Mouse (Mus musculus): ENCODE measurements around the gene Cdh4. TPM values are rescaled to one million over a fixed set of nuclear protein-coding genes. Genes with fewer than 3 reads are reported as not detected.

Gene Cdh4
- total and polyA plus RNA-seq, 2 experiments from 2014 or later = 0.51 to 2.1 TPM

- Histone ChIP-seq H3K27me3 (ENCODE audit: control insufficient read depth, insufficient read depth, low read length) (no peaks in the 10 kb centered on the region), H3K36me3 (replicated peaks; ENCODE audit: control insufficient read depth, insufficient read depth, low read length) (no peaks in the 10 kb centered on the region), H3K4me3 (ENCODE audit: low read depth, low read length) (no peak overlapping the region), H3K9me3 (replicated peaks; ENCODE audit: control insufficient read depth, low read length) (no peaks in the 10 kb centered on the region), H3K4me1 (ENCODE audit: control insufficient read depth, insufficient read depth) (no peaks in the 10 kb centered on the region), H3K4me2 (ENCODE audit: low read depth, low read length) (no peak overlapping the region), H3K9ac (replicated peaks; ENCODE audit: low read depth, low read length) (no peak overlapping the region), H3K27ac (ENCODE audit: low read depth) (no peak overlapping the region)
- 73% methylated on average over 7 of the region's 7 CpGs for WGBS
- TF ChIP-seq CTCF (IDR thresholded peaks at IDR 0.05; ENCODE audit: low read depth) (no peak), EP300 (IDR thresholded peaks at IDR 0.05; ENCODE audit: low read depth) (no peak)
- DNase-seq (ENCODE audit: low spot score) (no peak), ATAC-seq (ENCODE audit: insufficient read depth, low read depth) (no peak)
These were observed 393.3 kb downstream of the Cdh4 start for GRCm38 (mm10) chr2:179835570-179835969.

DNA sequence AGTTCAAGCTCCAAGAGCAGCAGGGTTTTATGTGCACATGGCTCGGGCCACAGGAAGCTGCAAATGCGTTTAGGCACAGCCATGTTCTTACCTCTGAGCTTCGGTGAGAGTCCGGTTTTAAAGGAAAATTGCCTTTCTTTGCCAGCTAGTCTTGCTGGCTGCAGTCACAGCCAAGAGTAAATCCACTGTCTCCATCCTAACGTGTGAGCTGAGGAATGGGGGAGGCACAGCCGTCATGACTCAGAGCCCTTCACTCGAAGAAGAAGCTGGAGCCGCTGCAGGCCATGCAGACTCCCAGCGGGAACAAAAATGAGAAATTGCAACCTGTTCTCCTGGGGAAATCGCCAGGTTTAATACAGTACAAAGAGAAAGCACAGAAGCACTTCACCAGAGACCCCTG, 395.0 kb downstream of the Cdh4 start:
- Histone ChIP-seq H3K9ac (replicated peaks; ENCODE audit: low read depth, low read length) (no peak overlapping the region), H3K4me2 (ENCODE audit: low read depth, low read length) (no peak overlapping the region), H3K36me3 (replicated peaks; ENCODE audit: control insufficient read depth, insufficient read depth, low read length) (no peaks in the 10 kb centered on the region), H3K27me3 (ENCODE audit: control insufficient read depth, insufficient read depth, low read length) (no peaks in the 10 kb centered on the region), H3K9me3 (replicated peaks; ENCODE audit: control insufficient read depth, low read length) (no peaks in the 10 kb centered on the region), H3K4me3 (ENCODE audit: low read depth, low read length) (no peak overlapping the region), H3K27ac (ENCODE audit: low read depth) (no peak overlapping the region), H3K4me1 (ENCODE audit: control insufficient read depth, insufficient read depth) (no peaks in the 10 kb centered on the region)
- 61% methylated on average over 10 of the region's 10 CpGs for WGBS
- DNase-seq (ENCODE audit: low spot score) = no peak
- TF ChIP-seq CTCF (IDR thresholded peaks at IDR 0.05; ENCODE audit: low read depth) (no peak), EP300 (IDR thresholded peaks at IDR 0.05; ENCODE audit: low read depth) (no peak)
- no peak for ATAC-seq (ENCODE audit: insufficient read depth, low read depth)

GRCm38 (mm10) chr2:179838036-179838435, 395.8 kb downstream of the Cdh4 start:
- H3K4me2 ChIP-seq (ENCODE audit: low read depth, low read length) = no peak overlapping the region

GRCm38 (mm10) chr2:179842610-179843389, 400.6 kb downstream of the Cdh4 start:
- ATAC-seq (ENCODE audit: insufficient read depth, low read depth) (peak; percentile 89), DNase-seq (ENCODE audit: low spot score) (peak; percentile 80)
- H3K9me3 ChIP-seq (replicated peaks; ENCODE audit: control insufficient read depth, low read length) = no peaks in the 10 kb centered on the region
- TF ChIP-seq EP300 (IDR thresholded peaks at IDR 0.05; ENCODE audit: low read depth) (no peak), CTCF (IDR thresholded peaks at IDR 0.05; ENCODE audit: low read depth) (no peak)
- H3K27ac ChIP-seq (ENCODE audit: low read depth) = no peak overlapping the region
- H3K4me3 ChIP-seq (ENCODE audit: low read depth, low read length) = no peak overlapping the region
- no peak overlapping the region for H3K9ac ChIP-seq (replicated peaks; ENCODE audit: low read depth, low read length)
- H3K36me3 ChIP-seq (replicated peaks; ENCODE audit: control insufficient read depth, insufficient read depth, low read length) = no peaks in the 10 kb centered on the region
- WGBS = 46% methylated on average over 12 of the region's 12 CpGs
- peaks cover 4% of the 10 kb centered on the region; the same call in 1 of the 2 replicates for H3K4me1 ChIP-seq (ENCODE audit: control insufficient read depth, insufficient read depth)
- 0 out of 2 replicates have a peak overlapping the region, but pooled peaks have one; percentile 15 for H3K4me2 ChIP-seq (ENCODE audit: low read depth, low read length)
- no peaks in the 10 kb centered on the region for H3K27me3 ChIP-seq (ENCODE audit: control insufficient read depth, insufficient read depth, low read length)

More at GRCm38 (mm10) chr2:179838036-179838435, 395.8 kb downstream of the Cdh4 start:
- H3K36me3 ChIP-seq (replicated peaks; ENCODE audit: control insufficient read depth, insufficient read depth, low read length) = no peaks in the 10 kb centered on the region
- H3K27me3 ChIP-seq (ENCODE audit: control insufficient read depth, insufficient read depth, low read length) = no peaks in the 10 kb centered on the region
- no peak overlapping the region for H3K4me3 ChIP-seq (ENCODE audit: low read depth, low read length)
- H3K9me3 ChIP-seq (replicated peaks; ENCODE audit: control insufficient read depth, low read length) = no peaks in the 10 kb centered on the region
- no peak overlapping the region for H3K9ac ChIP-seq (replicated peaks; ENCODE audit: low read depth, low read length)
- H3K4me1 ChIP-seq (ENCODE audit: control insufficient read depth, insufficient read depth) = no peaks in the 10 kb centered on the region
- no peak overlapping the region for H3K27ac ChIP-seq (ENCODE audit: low read depth)
- TF ChIP-seq CTCF (IDR thresholded peaks at IDR 0.05; ENCODE audit: low read depth) (no peak), EP300 (IDR thresholded peaks at IDR 0.05; ENCODE audit: low read depth) (no peak)
- no peak for ATAC-seq (ENCODE audit: insufficient read depth, low read depth)
- DNase-seq (ENCODE audit: low spot score) = no peak
- WGBS = 88% methylated on average over 7 of the region's 7 CpGs

DNA sequence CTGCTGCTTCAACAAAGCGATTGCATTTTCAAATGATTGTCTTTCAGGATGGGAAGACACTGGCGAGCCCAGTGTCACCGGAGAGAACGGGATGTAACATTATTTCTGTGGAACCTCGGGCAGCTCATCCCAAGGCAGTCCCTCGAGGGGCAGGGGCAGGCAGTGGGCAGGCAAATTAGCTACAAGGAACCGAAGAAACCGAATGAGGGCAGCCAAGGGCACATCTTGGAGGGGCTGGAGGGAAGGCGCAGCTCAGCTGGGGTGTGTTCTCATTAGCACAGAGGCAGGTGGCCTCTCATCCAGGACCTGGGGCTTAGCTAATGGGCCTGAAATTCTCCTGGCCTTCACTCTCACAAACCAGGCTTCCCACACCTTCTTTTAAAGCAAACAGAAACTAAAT, 407.5 kb downstream of the Cdh4 start:
- H3K36me3 ChIP-seq (replicated peaks; ENCODE audit: control insufficient read depth, insufficient read depth, low read length) = no peaks in the 10 kb centered on the region
- H3K9ac ChIP-seq (replicated peaks; ENCODE audit: low read depth, low read length) = no peak overlapping the region
- 61% methylated on average over 9 of the region's 9 CpGs for WGBS
- H3K4me1 ChIP-seq (ENCODE audit: control insufficient read depth, insufficient read depth) = no peaks in the 10 kb centered on the region
- DNase-seq (ENCODE audit: low spot score) (no peak), ATAC-seq (ENCODE audit: insufficient read depth, low read depth) (no peak)
- no peak overlapping the region for H3K4me2 ChIP-seq (ENCODE audit: low read depth, low read length)
- TF ChIP-seq CTCF (IDR thresholded peaks at IDR 0.05; ENCODE audit: low read depth) (no peak), EP300 (IDR thresholded peaks at IDR 0.05; ENCODE audit: low read depth) (no peak)
- no peak overlapping the region for H3K4me3 ChIP-seq (ENCODE audit: low read depth, low read length)
- no peaks in the 10 kb centered on the region for H3K27me3 ChIP-seq (ENCODE audit: control insufficient read depth, insufficient read depth, low read length)
- H3K27ac ChIP-seq (ENCODE audit: low read depth) = no peak overlapping the region
- H3K9me3 ChIP-seq (replicated peaks; ENCODE audit: control insufficient read depth, low read length) = no peaks in the 10 kb centered on the region

All from heart, postnatal 0 days (tissue).